Comparison of ENCODE assay signal across 25 mouse cellular contexts in genomic region chr14:58691129-58691828, GRCm38 (mm10).
"Had no signal": no experiment of that assay in that cellular context is flagged by ENCODE, and none has a peak within 500 bp of the region (broad histone marks: within the 10 kb centered on the region; RNA-seq: fewer than 3 reads in every experiment).

No protein-coding gene starts in this region.

- H3K9me3 ChIP-seq: intestine, embryonic 15.5 days; limb, embryonic 10.5 days; limb, embryonic 13.5 days; liver, embryonic 12.5 days; liver, embryonic 15.5 days; lung, embryonic 15.5 days; midbrain, embryonic 10.5 days; midbrain, embryonic 13.5 days; neural tube, embryonic 13.5 days; stomach, embryonic 15.5 days had no signal

- H3K4me2 ChIP-seq: intestine, embryonic 15.5 days; limb, embryonic 13.5 days; liver, embryonic 12.5 days; liver, embryonic 15.5 days; lung, embryonic 15.5 days; midbrain, embryonic 13.5 days; neural tube, embryonic 13.5 days; stomach, embryonic 15.5 days had no signal

- H3K4me1 ChIP-seq: intestine, embryonic 15.5 days; limb, embryonic 10.5 days; limb, embryonic 13.5 days; liver, embryonic 12.5 days; liver, embryonic 15.5 days; lung, embryonic 15.5 days; megakaryocyte, embryonic 14.5 days; midbrain, embryonic 10.5 days; midbrain, embryonic 13.5 days; neural tube, embryonic 13.5 days; stomach, embryonic 15.5 days had no signal

- H3K4me3 ChIP-seq: intestine, embryonic 15.5 days; limb, embryonic 10.5 days; limb, embryonic 13.5 days; liver, embryonic 12.5 days; liver, embryonic 15.5 days; lung, embryonic 15.5 days; megakaryocyte, embryonic 14.5 days; midbrain, embryonic 10.5 days; midbrain, embryonic 13.5 days; myocyte; neural tube, embryonic 13.5 days; stomach, embryonic 15.5 days had no signal

- DNase-seq: kidney, adult 11 months; kidney, adult 9 months; liver; lung, adult 18-20 months; lung, postnatal 10 days; lung, postnatal 36 days; retina, postnatal 1 day; right cerebral cortex, postnatal 25 days; spleen, adult 18-20 months; thymus, adult 18-20 months; thymus, postnatal 14 days; thymus, postnatal 4 days had no signal

- H3K27me3 ChIP-seq: intestine, embryonic 15.5 days; limb, embryonic 13.5 days; liver, embryonic 12.5 days; liver, embryonic 15.5 days; lung, embryonic 15.5 days; megakaryocyte, embryonic 14.5 days; midbrain, embryonic 13.5 days; neural tube, embryonic 13.5 days; stomach, embryonic 15.5 days had no signal

- H3K36me3 ChIP-seq: intestine, embryonic 15.5 days; limb, embryonic 10.5 days; limb, embryonic 13.5 days; liver, embryonic 12.5 days; liver, embryonic 15.5 days; lung, embryonic 15.5 days; midbrain, embryonic 10.5 days; midbrain, embryonic 13.5 days; neural tube, embryonic 13.5 days; stomach, embryonic 15.5 days had no signal

- H3K9ac ChIP-seq: intestine, embryonic 15.5 days; limb, embryonic 13.5 days; liver, embryonic 12.5 days; liver, embryonic 15.5 days; lung, embryonic 15.5 days; midbrain, embryonic 13.5 days; neural tube, embryonic 13.5 days; stomach, embryonic 15.5 days had no signal

- H3K27ac ChIP-seq: intestine, embryonic 15.5 days; limb, embryonic 10.5 days; limb, embryonic 13.5 days; liver, embryonic 12.5 days; liver, embryonic 15.5 days; lung, embryonic 15.5 days; midbrain, embryonic 10.5 days; midbrain, embryonic 13.5 days; neural tube, embryonic 13.5 days; stomach, embryonic 15.5 days had no signal

- ATAC-seq: intestine, embryonic 15.5 days; liver, embryonic 12.5 days; midbrain, embryonic 13.5 days; midbrain, embryonic 16.5 days had no signal
